Mouse (Mus musculus) cerebellum, adult 2 months (tissue): ENCODE measurements around the gene Fhit.

Experiments
- CTCF ChIP-seq: fragments of 200-500 bp; IDR thresholded peaks from 2 replicates; pipeline ENCODE4 v1.5.1; 2011; ENCODE audit warnings: low read depth, mild to moderate bottlenecking, control low read depth, low read length, moderate library complexity, borderline replicate concordance; ENCODE audit not compliant: insufficient read depth
- POLR2A ChIP-seq: fragments of 200-500 bp; IDR thresholded peaks from 2 replicates; pipeline ENCODE4 v1.6.1; 2011; ENCODE audit warnings: low read length, control low read depth, borderline replicate concordance; ENCODE audit not compliant: insufficient read depth

DNA sequence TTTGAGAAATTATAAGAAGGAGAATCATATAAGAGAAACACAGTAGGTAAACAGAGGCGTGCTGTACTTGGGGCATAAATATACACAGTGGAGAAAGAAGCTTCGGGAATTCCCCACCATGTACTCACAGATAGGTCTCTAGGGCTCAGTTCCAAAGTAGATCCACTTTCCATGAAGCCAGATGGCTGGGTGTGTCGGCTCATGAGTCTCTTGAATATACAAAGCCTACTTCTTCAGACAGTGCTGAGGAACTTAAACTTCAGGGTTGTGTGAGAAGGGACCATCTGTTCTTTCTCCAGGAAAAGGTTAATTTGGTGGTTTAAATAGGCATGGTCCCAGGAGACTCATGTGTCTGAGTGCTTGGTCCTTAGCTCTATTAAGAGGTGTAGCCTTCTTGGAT lies 1617.5 kb downstream of the Fhit start:
- TF ChIP-seq CTCF (no peak), POLR2A (no peak)
